Mouse (Mus musculus) embryonic facial prominence, embryonic 14.5 days (tissue): ENCODE data around the gene Slc25a33. TPM values are rescaled to one million over a fixed set of nuclear protein-coding genes. Genes with fewer than 3 reads are reported as not detected.

Source experiments
- ATAC-seq: fragments of 200-750 bp; cut with Nextera tagmentation; 2 replicates; pipeline ENCODE4 v1.8.0; 2017; ENCODE audit warnings: low read depth, moderate number of reproducible peaks, moderate TSS enrichment
- DNase-seq: peaks from one replicate; pipeline ENCODE4 v3.0.0-alpha.2; 2015; ENCODE audit warnings: low spot score
- H3K27ac ChIP-seq: fragments of 300-500 bp; sonication (generic); replicated peaks from 2 replicates; pipeline ENCODE4 v1.5.1; 2014; ENCODE audit warnings: low read depth, mild to moderate bottlenecking, low read length, moderate library complexity
- H3K27me3 ChIP-seq: fragments of 300-500 bp; sonication (generic); replicated peaks from 2 replicates; pipeline ENCODE4 v1.6.1; 2014; ENCODE audit warnings: low read length; ENCODE audit not compliant: control insufficient read depth, insufficient read depth
- H3K36me3 ChIP-seq: fragments of 300-500 bp; sonication (generic); 2 replicates; pipeline ENCODE4 v1.6.1; 2014; ENCODE audit warnings: low read length, mixed read lengths; ENCODE audit not compliant: control insufficient read depth, insufficient read depth
- H3K4me1 ChIP-seq: fragments of 300-500 bp; sonication (generic); 2 replicates; pipeline ENCODE4 v1.6.1; 2014; ENCODE audit warnings: antibody characterized with exemption, low read length; ENCODE audit not compliant: control insufficient read depth, insufficient read depth
- H3K4me2 ChIP-seq: fragments of 300-500 bp; sonication (generic); 2 replicates; pipeline ENCODE4 v1.6.1; 2014; ENCODE audit warnings: low read depth, mild to moderate bottlenecking, low read length, moderate library complexity, mixed read lengths
- H3K4me3 ChIP-seq: fragments of 300-500 bp; sonication (generic); 2 replicates; pipeline ENCODE4 v1.5.1; 2014; ENCODE audit warnings: low read depth, mild to moderate bottlenecking, low read length
- H3K9ac ChIP-seq: fragments of 300-500 bp; sonication (generic); 2 replicates; pipeline ENCODE4 v1.6.1; 2014; ENCODE audit warnings: low read depth, mild to moderate bottlenecking, low read length, moderate library complexity, mixed read lengths
- H3K9me3 ChIP-seq: fragments of 300-500 bp; sonication (generic); 2 replicates; pipeline ENCODE4 v1.6.1; 2016; ENCODE audit warnings: low read length; ENCODE audit not compliant: control insufficient read depth
- WGBS: fragments of 180-500 bp; shearing (Covaris S2); extraction: QIAGEN DNeasy Blood & Tissue Kit; methylation state at CpG from one replicate; pipeline ENCODE4 v1.1.7; 2014; 5-methylcytosine and 5-hydroxymethylcytosine counted together
- polyA plus RNA-seq: library from polyadenylated mRNA; unstranded; fragments of >200 nt; fragmentation: Nextera tagmentation; extraction: Ambion mirVana; gene quantifications from 2 replicates; pipeline ENCODE4 v1.2.1, GENCODE M21; 2014

Slc25a33 gene
- polyA plus RNA-seq, 1 experiment from 2014 or later = 10.6 TPM

- H3K4me1 ChIP-seq = peaks cover 2% of the 10 kb centered on the region
- H3K27ac ChIP-seq = no peak overlapping the region
- H3K4me2 ChIP-seq = no peak overlapping the region
- no peaks in the 10 kb centered on the region for H3K9me3 ChIP-seq
- H3K27me3 ChIP-seq = no peaks in the 10 kb centered on the region
- WGBS = 91% methylated on average over 14 of the region's 14 CpGs
- peaks cover 23% of the 10 kb centered on the region for H3K36me3 ChIP-seq
- H3K9ac ChIP-seq = no peak overlapping the region
- DNase-seq (no peak), ATAC-seq (no peak)
- no peak overlapping the region for H3K4me3 ChIP-seq
Observed at GRCm38 (mm10) chr4:149742011-149742530, 32.0 kb downstream of the Slc25a33 start.

- DNase-seq (no peak), ATAC-seq (no peak)
- Histone ChIP-seq H3K4me1 (peaks cover 14% of the 10 kb centered on the region), H3K9ac (no peak overlapping the region), H3K4me2 (no peak overlapping the region), H3K36me3 (peaks cover 18% of the 10 kb centered on the region; the same call in 1 of the 2 replicates), H3K27ac (no peak overlapping the region), H3K9me3 (no peaks in the 10 kb centered on the region), H3K4me3 (no peak overlapping the region), H3K27me3 (no peaks in the 10 kb centered on the region)
- WGBS = 88% methylated on average over 7 of the region's 7 CpGs
Observed at GRCm38 (mm10) chr4:149740301-149740700, 33.8 kb downstream of the Slc25a33 start.

GRCm38 (mm10) chr4:149739478-149739877, 34.6 kb downstream of the Slc25a33 start:
- no peak overlapping the region for H3K9ac ChIP-seq
- H3K4me1 ChIP-seq = peaks cover 18% of the 10 kb centered on the region
- H3K27ac ChIP-seq = no peak overlapping the region
- H3K4me2 ChIP-seq = no peak overlapping the region
- ATAC-seq = no peak
- peaks cover 18% of the 10 kb centered on the region; the same call in 1 of the 2 replicates for H3K36me3 ChIP-seq
- H3K27me3 ChIP-seq = no peaks in the 10 kb centered on the region
- WGBS = 74% methylated on average over 5 of the region's 5 CpGs
- DNase-seq = no peak
- H3K4me3 ChIP-seq = no peak overlapping the region
- H3K9me3 ChIP-seq = no peaks in the 10 kb centered on the region

GRCm38 (mm10) chr4:149737383-149738324, 36.4 kb downstream of the Slc25a33 start, which contains the start of gene Tmem201:
Tmem201 (minus strand) TSS chr4:149738044.
- Histone ChIP-seq H3K4me3 (peak within 1 kb of the TSS; percentile 72), H3K36me3 (peaks cover 7% of the 10 kb centered on the region; the same call in 1 of the 2 replicates), H3K9me3 (no peaks in the 10 kb centered on the region), H3K27ac (peak within 1 kb of the TSS; percentile 59), H3K4me1 (peaks cover 30% of the 10 kb centered on the region), H3K9ac (peak within 1 kb of the TSS; percentile 77), H3K4me2 (peak within 1 kb of the TSS; percentile 87), H3K27me3 (no peaks in the 10 kb centered on the region)
- peak; percentile 90 for ATAC-seq
- peak; percentile 96 for DNase-seq
- WGBS = under 1% methylated on average over 48 of the region's 97 CpGs

GRCm38 (mm10) chr4:149736581-149736980, 37.5 kb downstream of the Slc25a33 start:
- no peak for DNase-seq
- no peak for ATAC-seq
- H3K27ac ChIP-seq = no peak overlapping the region
- H3K36me3 ChIP-seq = peaks cover 8% of the 10 kb centered on the region; the same call in 1 of the 2 replicates
- H3K27me3 ChIP-seq = no peaks in the 10 kb centered on the region
- peak overlapping the region; percentile 87 for H3K4me2 ChIP-seq
- H3K9ac ChIP-seq = peak overlapping the region; percentile 77
- whole genome bisulfite sequencing = 16% methylated on average over 3 of the region's 4 CpGs
- H3K4me3 ChIP-seq = peak overlapping the region; percentile 72
- no peaks in the 10 kb centered on the region for H3K9me3 ChIP-seq
- peaks cover 30% of the 10 kb centered on the region for H3K4me1 ChIP-seq

- H3K4me2 ChIP-seq = peak overlapping the region; percentile 87
- peaks cover 11% of the 10 kb centered on the region for H3K36me3 ChIP-seq
- H3K27ac ChIP-seq = no peak overlapping the region
- DNase-seq (no peak), ATAC-seq (no peak)
- WGBS = 71% methylated on average over 5 of the region's 5 CpGs
- no peaks in the 10 kb centered on the region for H3K9me3 ChIP-seq
- no peak overlapping the region for H3K4me3 ChIP-seq
- H3K27me3 ChIP-seq = no peaks in the 10 kb centered on the region
- 0 out of 2 replicates have a peak overlapping the region, but pooled peaks have one; percentile 40 for H3K9ac ChIP-seq
- H3K4me1 ChIP-seq = peaks cover 30% of the 10 kb centered on the region
Observed at GRCm38 (mm10) chr4:149735624-149736250, 38.3 kb downstream of the Slc25a33 start.

GRCm38 (mm10) chr4:149734730-149735475, 39.2 kb downstream of the Slc25a33 start:
- Histone ChIP-seq H3K9me3 (no peaks in the 10 kb centered on the region), H3K9ac (no peak overlapping the region), H3K27me3 (no peaks in the 10 kb centered on the region), H3K27ac (no peak overlapping the region), H3K36me3 (peaks cover 17% of the 10 kb centered on the region), H3K4me3 (no peak overlapping the region), H3K4me2 (no peak overlapping the region), H3K4me1 (peaks cover 30% of the 10 kb centered on the region)
- ATAC-seq = no peak
- no peak for DNase-seq
- 75% methylated on average over 10 of the region's 10 CpGs for WGBS

GRCm38 (mm10) chr4:149734246-149734645, 39.8 kb downstream of the Slc25a33 start:
- H3K4me2 ChIP-seq = no peak overlapping the region
- 81% methylated on average over 6 of the region's 6 CpGs for WGBS

More at GRCm38 (mm10) chr4:149734246-149734645, 39.8 kb downstream of the Slc25a33 start:
- no peaks in the 10 kb centered on the region for H3K9me3 ChIP-seq
- no peak for DNase-seq
- no peak overlapping the region for H3K9ac ChIP-seq
- H3K4me3 ChIP-seq = no peak overlapping the region
- no peaks in the 10 kb centered on the region for H3K27me3 ChIP-seq
- peaks cover 30% of the 10 kb centered on the region for H3K4me1 ChIP-seq
- no peak overlapping the region for H3K27ac ChIP-seq
- ATAC-seq = no peak
- peaks cover 24% of the 10 kb centered on the region for H3K36me3 ChIP-seq
